Mouse (Mus musculus) right cerebral cortex, adult 18-20 months (tissue): ENCODE measurements around the gene Wdr62.
A peak's percentile ranks its signal among the peaks of the same experiment; 100 is the strongest.

Experiments used
- DNase-seq: peaks from one replicate; pipeline ENCODE4 v3.0.0; 2022; ENCODE audit warnings: mixed read lengths

Gene Wdr62

GRCm38 (mm10) chr7:30300914-30301313 is 20.7 kb upstream of the Wdr62 start:
- no peak for DNase-seq

GRCm38 (mm10) chr7:30297266-30297665 is 17.0 kb upstream of the Wdr62 start:
- DNase-seq, result no peak

GRCm38 (mm10) chr7:30296816-30297215 is 16.6 kb upstream of the Wdr62 start:
- DNase-seq, result no peak

GRCm38 (mm10) chr7:30295103-30295502 is 14.9 kb upstream of the Wdr62 start:
- DNase-seq, result peak; percentile 69

- no peak for DNase-seq
Measured at GRCm38 (mm10) chr7:30294296-30294695, 14.1 kb upstream of the Wdr62 start.

- peak; percentile 57 for DNase-seq
Measured at GRCm38 (mm10) chr7:30293795-30294194, 13.6 kb upstream of the Wdr62 start.

- peak; percentile 92 for DNase-seq
Measured at GRCm38 (mm10) chr7:30291215-30292131, 11.3 kb upstream of the Wdr62 start, which contains the start of gene Clip3. Gene Clip3, plus strand, starts transcription at chr7:30291728.

- peak; percentile 54 for DNase-seq
Measured at GRCm38 (mm10) chr7:30289714-30290399, 9.6 kb upstream of the Wdr62 start.

- no peak for DNase-seq
Measured at GRCm38 (mm10) chr7:30289071-30289713, 9.0 kb upstream of the Wdr62 start.

GRCm38 (mm10) chr7:30288046-30288445 is 7.8 kb upstream of the Wdr62 start:
- no peak for DNase-seq

GRCm38 (mm10) chr7:30286701-30287410 is 6.6 kb upstream of the Wdr62 start:
- DNase-seq, result no peak

GRCm38 (mm10) chr7:30282740-30283139 is 2.5 kb upstream of the Wdr62 start:
- no peak for DNase-seq

GRCm38 (mm10) chr7:30281522-30281921 is 1.3 kb upstream of the Wdr62 start:
- no peak for DNase-seq

- peak; percentile 89 for DNase-seq
Measured at GRCm38 (mm10) chr7:30280670-30281138, 485 bp upstream of the Wdr62 start.

- DNase-seq, result no peak
Measured at GRCm38 (mm10) chr7:30279536-30279935, 683 bp downstream of the Wdr62 start.

GRCm38 (mm10) chr7:30278911-30279310 is 1.3 kb downstream of the Wdr62 start:
- no peak for DNase-seq

- no peak for DNase-seq
Measured at GRCm38 (mm10) chr7:30274383-30274782, 5.8 kb downstream of the Wdr62 start.

- DNase-seq, result no peak
Measured at GRCm38 (mm10) chr7:30269641-30270040, 10.6 kb downstream of the Wdr62 start.

GRCm38 (mm10) chr7:30266780-30267179 is 13.4 kb downstream of the Wdr62 start:
- no peak for DNase-seq

GRCm38 (mm10) chr7:30265935-30266334 is 14.3 kb downstream of the Wdr62 start:
- DNase-seq, result no peak

- DNase-seq, result no peak
Measured at GRCm38 (mm10) chr7:30265531-30265930, 14.7 kb downstream of the Wdr62 start.

- no peak for DNase-seq
Measured at GRCm38 (mm10) chr7:30265041-30265440, 15.2 kb downstream of the Wdr62 start.
